ENCODE assay signal across 11 mouse cellular contexts in genomic region chr5:146939109-146939796, GRCm38 (mm10). TPM values are rescaled to one million over a fixed set of nuclear protein-coding genes. Genes with fewer than 3 reads are reported as not detected.
DNase-seq lines count a peak whose midpoint lies in the region; ATAC-seq and TF ChIP-seq lines count a peak whose summit lies in the region.
"Had no signal": no experiment of that assay in that cellular context is flagged by ENCODE, and none has a peak within 500 bp of the region (broad histone marks: within the 10 kb centered on the region; RNA-seq: fewer than 3 reads in every experiment).

No protein-coding gene starts in this region.

- peak; percentile 73 to 75 for DNase-seq in layer of hippocampus, postnatal 10 days (ENCODE audit: low spot score in 2 of 2)
- no peak for DNase-seq in layer of hippocampus, adult 9-11 months
- peak; percentile 32 for DNase-seq in NIH3T3 (ENCODE audit: low read depth)
- DNase-seq in adrenal gland, postnatal 4 days (ENCODE audit: low spot score in 2 of 2) = no peak
- DNase-seq in heart, postnatal 14 days = no peak
- DNase-seq in right cerebral cortex, adult 18-20 months = no peak
- DNase-seq: heart, postnatal 36 days had no signal

- WGBS in liver, embryonic 12.5 days (ENCODE audit: insufficient replicate concordance) = 73% methylated on average over 16 of the region's 16 CpGs

- no peak overlapping the region for H3K27ac ChIP-seq in liver, embryonic 12.5 days
- H3K27ac ChIP-seq: limb, embryonic 13.5 days had no signal

- H3K36me3 ChIP-seq in E14TG2a.4 (ENCODE audit: insufficient read depth, low read length) = no peaks in the 10 kb centered on the region
- H3K36me3 ChIP-seq in liver, embryonic 12.5 days = no peaks in the 10 kb centered on the region
- H3K36me3 ChIP-seq: limb, embryonic 13.5 days had no signal

- H3K9me3 ChIP-seq in E14TG2a.4 (ENCODE audit: low read length) = peaks cover 2% of the 10 kb centered on the region; the same call in 1 of the 2 replicates
- H3K9me3 ChIP-seq in liver, embryonic 12.5 days (replicated peaks) = 0 out of 2 replicates have a peak, but pooled peaks cover 4% of the 10 kb centered on the region
- H3K9me3 ChIP-seq: limb, embryonic 13.5 days had no signal

- peak overlapping the region; percentile 43 for H3K4me3 ChIP-seq in E14TG2a.4 (replicated peaks; ENCODE audit: low read length)
- H3K4me3 ChIP-seq in liver, embryonic 12.5 days = no peak overlapping the region
- H3K4me3 ChIP-seq: limb, embryonic 13.5 days; myocyte had no signal

- ATAC-seq in liver, embryonic 12.5 days = peak; percentile 32; the same call in 1 of the 2 replicates

- intact Hi-C loops in heart, postnatal 14 days (cut with DNase I) = no loop called here

- H3K4me1 ChIP-seq in E14TG2a.4 (replicated peaks; ENCODE audit: low read depth, low read length) = peaks cover 46% of the 10 kb centered on the region
- H3K4me1 ChIP-seq in liver, embryonic 12.5 days = no peaks in the 10 kb centered on the region
- H3K4me1 ChIP-seq: limb, embryonic 13.5 days had no signal

- H3K9ac ChIP-seq in liver, embryonic 12.5 days = no peak overlapping the region
- H3K9ac ChIP-seq: limb, embryonic 13.5 days had no signal

- H3K27me3 ChIP-seq in E14TG2a.4 (ENCODE audit: insufficient read depth, low read length) = 0 out of 2 replicates have a peak, but pooled peaks cover 4% of the 10 kb centered on the region
- H3K27me3 ChIP-seq in liver, embryonic 12.5 days (replicated peaks) = no peaks in the 10 kb centered on the region

- TF ChIP-seq CTCF in E14TG2a.4 (conservative IDR thresholded peaks at IDR 0.05; ENCODE audit: low read length) = peak; percentile 82

- H3K4me2 ChIP-seq in liver, embryonic 12.5 days = no peak overlapping the region
- H3K4me2 ChIP-seq: limb, embryonic 13.5 days had no signal

RNA-seq across cellular contexts. Expression of gene Gtf3a, which starts 9.2 kb away (rescaled TPM):
- 10 to 100 TPM; 29.0 to 33.9 TPM for total RNA-seq in layer of hippocampus, postnatal 10 days (2021)
- 95.1 and 95.7 TPM in 2 replicates for polyA plus RNA-seq in liver, embryonic 12.5 days (2016; fragmentation: Nextera tagmentation; extraction: Ambion mirVana)
- 10 to 100 TPM; 40.7 to 45.2 TPM for total RNA-seq in adrenal gland, postnatal 4 days (2021)
- 10 to 100 TPM; 20.4 to 21.5 TPM for total RNA-seq in heart, postnatal 14 days (2021)

RNA-seq across cellular contexts. Expression of gene Mtif3, which starts 24.3 kb away (rescaled TPM):
- total RNA-seq in layer of hippocampus, postnatal 10 days (2021) = 10 to 100 TPM; 15.5 to 17.8 TPM
- polyA plus RNA-seq in liver, embryonic 12.5 days (2016; fragmentation: Nextera tagmentation; extraction: Ambion mirVana) = 14.9 and 16.5 TPM in 2 replicates
- total RNA-seq in adrenal gland, postnatal 4 days (2021) = 10 to 100 TPM; 26.2 to 27.9 TPM
- total RNA-seq in heart, postnatal 14 days (2021) = 10 to 100 TPM; 20.8 to 22.0 TPM

Comparison
In these comparisons a context has a peak if more than half of its experiments do, and no peak if none do; other contexts are left out.
1. DNase-seq: peak in layer of hippocampus, postnatal 10 days (2 of 2) and NIH3T3 (single experiment); none in layer of hippocampus, adult 9-11 months (single experiment), adrenal gland, postnatal 4 days (0 of 2), heart, postnatal 14 days (0 of 2) and right cerebral cortex, adult 18-20 months (single experiment).